Mouse (Mus musculus): Measurements from ENCODE around the gene Kcnrg.

Kcnrg gene

DNA sequence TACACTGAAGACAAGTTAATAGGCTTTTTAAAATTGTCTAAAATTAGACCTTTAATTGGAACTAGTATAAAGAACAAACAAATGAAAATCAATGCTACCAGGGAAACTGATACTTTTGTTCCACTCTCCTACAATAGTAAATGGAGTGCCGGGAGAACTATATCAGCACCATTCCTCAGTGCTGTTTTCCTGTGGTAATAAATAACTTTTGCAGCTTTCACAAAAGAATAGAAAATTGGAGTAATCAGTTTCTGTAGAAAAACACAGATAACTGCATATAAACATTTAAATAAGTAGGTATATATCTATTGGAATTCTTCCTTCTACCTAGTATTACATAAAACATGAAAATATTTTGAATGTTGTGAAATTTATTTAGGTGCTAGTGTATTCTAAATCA is 38.3 kb downstream of the Kcnrg start:
- in situ Hi-C loops (cut with MboI) = loop anchor here (5.0 kb wide), 1 partner anchor 37 kb away; no protein-coding TSS in a partner anchor

DNA sequence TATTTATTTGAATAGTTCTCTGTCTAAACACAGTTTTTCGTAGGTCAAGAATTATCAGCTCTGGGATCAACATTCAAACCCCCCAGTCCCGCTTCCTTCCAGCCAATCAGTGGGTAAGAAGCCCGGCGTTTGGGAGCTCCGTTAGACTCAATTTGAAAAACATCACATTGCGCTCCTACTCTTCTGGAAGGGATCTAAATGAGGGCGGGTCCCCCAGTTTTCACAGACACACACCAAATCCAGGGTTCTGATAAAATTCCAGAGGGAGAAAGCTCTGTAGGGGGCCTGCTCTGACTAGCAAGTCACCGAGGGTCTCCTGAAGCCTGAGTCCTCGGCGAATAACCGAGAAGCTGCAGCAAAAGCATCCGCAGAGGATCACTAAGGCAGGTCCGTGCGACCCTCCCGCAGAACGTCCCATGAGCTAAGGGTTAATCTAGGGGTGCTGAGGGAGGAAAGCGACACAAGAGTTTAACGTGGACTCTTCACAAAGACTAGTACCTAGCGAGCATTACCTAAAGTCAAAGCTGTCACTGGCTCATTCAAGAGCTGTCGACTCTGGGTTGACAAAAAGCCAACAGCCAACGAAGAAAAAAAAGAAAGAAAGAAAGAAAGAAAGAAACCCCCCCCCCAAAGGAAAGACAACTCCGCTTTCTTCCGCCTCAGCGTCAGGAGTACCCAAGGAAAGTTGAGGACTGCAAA is 40.1 kb downstream of the Kcnrg start:
- in situ Hi-C loops (cut with MboI) = loop anchor here (5.0 kb wide), 1 partner anchor 35 kb away; no protein-coding TSS in a partner anchor

DNA sequence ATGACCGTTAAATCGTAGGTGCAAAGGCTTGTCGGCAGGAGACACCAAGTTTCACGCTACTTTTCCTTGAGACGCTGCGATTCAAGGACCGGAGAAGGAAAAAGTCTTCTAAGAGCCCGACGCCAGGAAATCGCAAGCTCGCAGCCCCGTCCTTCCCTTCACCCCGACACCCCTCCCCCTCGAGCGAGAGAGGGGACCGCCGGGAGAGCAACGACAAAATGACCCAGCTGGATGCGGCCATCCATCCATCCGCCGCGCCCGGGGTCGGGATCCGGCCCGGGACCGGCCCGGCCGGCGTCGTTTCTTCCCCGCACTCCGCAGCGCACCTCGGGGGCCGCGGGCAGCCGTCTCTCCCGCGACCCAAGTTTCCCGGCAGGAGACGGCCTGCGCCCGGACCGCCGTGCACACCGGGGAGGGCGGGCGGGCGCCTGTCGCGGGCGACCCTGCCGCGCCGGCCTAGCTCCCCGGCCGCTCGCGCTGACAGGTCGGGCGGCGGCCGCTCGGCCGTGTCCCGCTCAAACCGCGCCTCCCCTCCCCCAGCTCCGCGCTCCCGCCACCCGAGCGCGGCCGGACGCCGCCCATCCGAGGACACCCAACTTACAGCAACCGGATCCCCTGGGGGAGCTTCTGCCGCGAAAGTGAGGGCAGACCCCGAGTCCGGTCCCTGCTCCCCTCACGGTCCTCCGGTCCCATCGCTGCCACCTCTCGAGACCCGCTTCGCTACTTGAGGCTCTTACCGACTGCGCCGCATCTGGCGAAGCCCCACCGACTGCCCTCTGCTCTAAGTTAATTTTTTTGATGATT is 40.8 kb downstream of the Kcnrg start:
- in situ Hi-C loops (cut with MboI) = loop anchor here (5.0 kb wide), 1 partner anchor 34 kb away; no protein-coding TSS in a partner anchor

DNA sequence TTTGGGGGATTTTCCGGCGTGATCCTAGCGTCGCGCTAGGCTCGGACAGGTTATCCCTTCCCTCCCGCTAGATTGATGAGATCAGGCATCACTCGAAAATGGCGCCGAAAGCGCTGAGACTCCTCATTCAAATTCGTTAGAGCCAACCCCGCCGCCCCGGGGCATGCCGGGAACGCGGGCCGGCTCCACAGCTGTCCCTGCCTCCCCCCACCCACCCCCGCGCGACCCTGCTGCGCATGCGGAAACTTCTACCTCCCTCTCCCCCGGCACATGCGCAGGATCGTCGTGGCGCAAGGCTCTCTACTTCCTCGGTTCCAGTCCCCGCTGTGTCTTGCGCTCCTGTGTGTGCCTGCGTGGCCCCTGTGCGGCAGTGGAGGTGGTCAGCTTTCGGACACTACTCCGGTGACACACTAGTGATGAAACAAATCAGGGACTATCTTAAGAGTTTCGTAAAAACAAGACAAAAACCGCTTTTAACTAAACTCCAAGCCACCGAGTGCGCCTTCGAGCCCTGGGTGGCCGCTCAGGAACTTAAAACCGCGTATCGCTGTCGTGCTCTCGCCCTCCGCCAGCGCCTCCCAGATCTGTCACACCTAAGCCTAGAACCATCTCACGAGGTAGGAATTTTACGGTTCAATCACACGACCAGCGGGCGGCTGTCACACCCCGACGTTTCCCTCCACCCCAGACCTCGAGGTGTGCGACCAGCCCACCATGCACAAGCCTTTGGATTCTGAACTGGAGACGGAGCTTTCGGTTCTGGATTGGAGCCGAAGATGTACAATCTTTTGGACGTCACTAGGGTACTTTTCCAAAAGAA is 41.6 kb downstream of the Kcnrg start:
- in situ Hi-C loops (cut with MboI) = loop anchor here (5.0 kb wide), 1 partner anchor 33 kb away; no protein-coding TSS in a partner anchor

DNA sequence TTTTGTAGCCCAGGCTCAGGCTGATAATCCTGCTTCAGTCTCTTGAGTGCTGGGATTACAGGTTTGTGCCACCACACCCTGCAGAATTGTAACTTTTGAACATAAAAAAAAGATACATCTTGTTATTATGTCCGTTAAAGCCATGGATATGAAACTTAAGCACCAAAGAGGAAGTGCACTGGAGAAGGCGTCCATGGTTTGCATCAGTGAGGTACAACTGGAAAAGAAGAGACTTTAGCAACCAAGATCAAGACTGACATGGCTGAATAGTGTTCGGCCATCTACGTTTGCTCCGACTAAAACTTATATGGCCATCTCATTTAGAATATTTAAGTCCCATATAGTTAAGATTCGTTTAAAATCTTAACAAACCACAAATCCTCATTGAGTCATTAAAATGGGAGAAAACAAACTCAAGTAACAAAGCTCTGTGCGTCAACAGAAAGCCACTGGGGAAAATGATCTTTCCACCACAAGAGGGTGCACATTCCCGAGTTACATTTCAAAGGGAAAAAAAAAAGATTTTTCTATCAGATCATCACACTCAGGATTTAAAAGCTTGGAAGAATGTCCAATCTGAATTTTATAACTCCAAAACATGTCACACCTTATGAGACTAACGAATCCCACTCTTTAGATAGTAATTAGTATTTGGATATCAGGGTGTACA is 43.2 kb downstream of the Kcnrg start:
- in situ Hi-C loops (cut with MboI) = no loop called here

DNA sequence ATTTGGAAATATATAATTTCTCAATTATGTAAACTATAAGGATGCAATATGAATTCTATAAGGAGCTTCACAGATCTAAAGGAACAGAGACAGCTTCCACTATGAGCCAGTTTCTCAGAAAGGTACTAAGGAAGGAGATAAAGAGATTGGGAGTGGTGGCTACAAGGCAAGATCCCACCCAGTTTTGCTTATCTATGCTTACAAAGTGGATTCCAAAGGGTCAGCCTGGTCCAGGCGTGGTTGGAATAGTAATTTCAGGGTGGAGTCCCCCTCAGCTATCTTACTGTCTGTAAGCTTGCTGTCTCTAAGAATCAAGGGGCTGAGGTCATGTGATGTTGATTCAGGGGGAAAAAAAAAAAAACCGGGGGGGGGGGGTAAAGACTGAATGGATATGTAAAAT is 49.2 kb downstream of the Kcnrg start:
- in situ Hi-C loops (cut with MboI) = no loop called here

DNA sequence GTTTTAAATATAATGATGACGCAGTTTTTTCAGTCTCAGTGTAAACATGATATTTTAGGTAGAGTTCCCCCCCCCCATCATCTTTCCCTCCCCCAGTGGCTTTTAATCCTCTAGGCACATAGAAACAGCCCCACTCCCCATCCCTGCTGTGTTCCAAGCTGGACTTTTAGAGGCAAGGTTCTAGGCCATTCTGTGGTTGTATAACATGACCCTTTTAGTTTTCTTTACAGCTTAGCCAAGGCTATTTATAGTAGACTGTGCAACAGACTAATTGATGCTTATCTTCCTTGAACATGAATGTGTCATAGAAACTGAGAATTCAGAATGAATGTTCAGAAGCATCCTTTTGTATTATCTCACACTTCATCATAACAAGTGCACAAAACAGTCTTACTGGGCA is 54.2 kb downstream of the Kcnrg start:
- in situ Hi-C loops (cut with MboI) = no loop called here

DNA sequence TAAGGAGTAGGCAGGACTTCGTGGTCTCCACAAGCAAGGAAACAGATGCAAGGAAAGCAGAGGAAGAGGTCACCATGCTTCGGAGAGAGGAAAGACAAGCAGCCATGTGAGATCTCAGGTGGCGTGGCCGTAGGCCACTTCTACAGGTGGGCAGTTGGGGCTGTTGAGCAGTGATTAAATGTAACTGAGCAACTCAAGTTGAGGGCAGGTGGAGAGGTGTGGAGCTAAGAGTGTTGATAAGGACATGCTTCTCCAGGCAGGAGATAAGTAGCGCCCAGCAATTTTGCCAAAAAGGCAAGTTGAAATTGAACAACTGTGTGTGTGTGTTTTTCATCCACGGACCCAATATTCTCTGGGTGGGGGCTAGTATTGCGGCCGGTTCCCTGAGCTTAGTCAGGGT is 55.0 kb downstream of the Kcnrg start:
- in situ Hi-C loops (cut with MboI) = no loop called here
